ENCODE assay signal across 8 mouse cellular contexts in the genomic region with DNA sequence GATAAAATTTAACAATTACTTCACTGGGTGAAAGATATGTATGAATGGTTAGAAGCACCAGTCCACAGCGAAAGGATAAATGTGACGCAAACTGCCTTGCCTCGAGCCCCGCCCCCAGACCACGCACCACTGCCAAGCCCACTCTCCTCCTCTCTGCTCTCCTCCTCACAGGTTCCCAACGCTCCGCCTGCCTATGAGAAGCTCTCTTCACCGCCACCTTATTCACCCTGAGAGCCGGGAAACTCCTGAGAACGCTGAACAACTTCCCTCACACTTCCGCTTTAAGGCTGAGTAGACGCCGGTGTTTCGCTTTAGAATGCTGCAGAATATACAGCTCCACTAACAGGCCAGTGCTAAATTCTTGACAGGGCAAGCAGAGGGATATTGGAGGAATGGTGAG. TPM values are rescaled to one million over a fixed set of nuclear protein-coding genes. Genes with fewer than 3 reads are reported as not detected.
DNase-seq lines count a peak whose midpoint lies in the region; ATAC-seq lines count a peak whose summit lies in the region.

No protein-coding gene starts in this region.

- 36% methylated on average over 14 of the region's 14 CpGs for WGBS in kidney, embryonic 16.5 days
- WGBS in limb, embryonic 13.5 days = 54% methylated on average over 14 of the region's 14 CpGs
- 68% methylated on average over 14 of the region's 14 CpGs for whole genome bisulfite sequencing in neural tube, embryonic 13.5 days

- no peaks in the 10 kb centered on the region for H3K4me1 ChIP-seq in kidney, embryonic 16.5 days (ENCODE audit: insufficient read depth, low read length)
- H3K4me1 ChIP-seq in limb, embryonic 13.5 days = no peaks in the 10 kb centered on the region
- H3K4me1 ChIP-seq in neural tube, embryonic 13.5 days (replicated peaks) = no peaks in the 10 kb centered on the region

- H3K9ac ChIP-seq in kidney, embryonic 16.5 days (replicated peaks; ENCODE audit: low read length) = peak overlapping the region; percentile 39; the same call in 1 of the 2 replicates
- no peak overlapping the region for H3K9ac ChIP-seq in limb, embryonic 13.5 days
- H3K9ac ChIP-seq in neural tube, embryonic 13.5 days = no peak overlapping the region

- peak overlapping the region; percentile 48 for H3K4me2 ChIP-seq in kidney, embryonic 16.5 days (replicated peaks; ENCODE audit: low read depth, low read length)
- H3K4me2 ChIP-seq in limb, embryonic 13.5 days (replicated peaks) = peak overlapping the region; percentile 44
- peak overlapping the region; percentile 18; the same call in 1 of the 2 replicates for H3K4me2 ChIP-seq in neural tube, embryonic 13.5 days

- no peaks in the 10 kb centered on the region for H3K27me3 ChIP-seq in kidney, embryonic 16.5 days (ENCODE audit: insufficient read depth, low read length)
- H3K27me3 ChIP-seq in limb, embryonic 13.5 days = no peaks in the 10 kb centered on the region
- H3K27me3 ChIP-seq in neural tube, embryonic 13.5 days = no peaks in the 10 kb centered on the region

- peak; percentile 19; the same call in 1 of the 2 replicates for ATAC-seq in kidney, embryonic 16.5 days (ENCODE audit: low FRiP score, low TSS enrichment)
- ATAC-seq in limb, embryonic 13.5 days (ENCODE audit: low FRiP score, low read depth) = no peak
- ATAC-seq in neural tube, embryonic 13.5 days (ENCODE audit: low read depth) = no peak

- no peaks in the 10 kb centered on the region for H3K36me3 ChIP-seq in kidney, embryonic 16.5 days (ENCODE audit: insufficient read depth, low read length)
- no peaks in the 10 kb centered on the region for H3K36me3 ChIP-seq in limb, embryonic 13.5 days
- H3K36me3 ChIP-seq in neural tube, embryonic 13.5 days = no peaks in the 10 kb centered on the region

- no peak for DNase-seq in kidney, adult 9 months
- peak; percentile 28 for DNase-seq in brain, adult 2 months (ENCODE audit: low read depth, low spot score)
- DNase-seq in retina, embryonic 14.5 days (ENCODE audit: low spot score) = no peak
- DNase-seq in embryo, embryonic 11 days = no peak
- no peak for DNase-seq in layer of hippocampus, postnatal 25 days (ENCODE audit: extremely low spot score in 1 of 2, low spot score in 1 of 2)

- no peaks in the 10 kb centered on the region for H3K9me3 ChIP-seq in kidney, embryonic 16.5 days (ENCODE audit: low read length)
- H3K9me3 ChIP-seq in limb, embryonic 13.5 days = no peaks in the 10 kb centered on the region
- H3K9me3 ChIP-seq in neural tube, embryonic 13.5 days = no peaks in the 10 kb centered on the region

- peak overlapping the region; percentile 35 for H3K4me3 ChIP-seq in kidney, embryonic 16.5 days (ENCODE audit: low read length)
- H3K4me3 ChIP-seq in limb, embryonic 13.5 days = no peak overlapping the region; the same call in 1 of the 2 replicates
- H3K4me3 ChIP-seq in neural tube, embryonic 13.5 days = no peak overlapping the region

- H3K27ac ChIP-seq in kidney, embryonic 16.5 days (ENCODE audit: low read length) = no peak overlapping the region
- H3K27ac ChIP-seq in limb, embryonic 13.5 days = no peak overlapping the region
- no peak overlapping the region for H3K27ac ChIP-seq in neural tube, embryonic 13.5 days (replicated peaks)

RNA-seq across cellular contexts. Expression of a gene that starts 10.4 kb away (rescaled TPM):
- polyA plus RNA-seq in kidney, embryonic 16.5 days (2015; fragmentation: Nextera tagmentation; extraction: Ambion mirVana) = not detected in 2 replicates
- 0.32 and 0.43 TPM in 2 replicates for polyA plus RNA-seq in limb, embryonic 13.5 days (2015; fragmentation: Nextera tagmentation; extraction: Ambion mirVana)
- not detected in 2 replicates for polyA plus RNA-seq in neural tube, embryonic 13.5 days (2015; fragmentation: Nextera tagmentation; extraction: Ambion mirVana)
- total RNA-seq in layer of hippocampus, postnatal 25 days (2021) = under 1 TPM in 1 of 2 experiments, not detected in 1; 0.62 TPM

RNA-seq across cellular contexts. Expression of a gene that starts 59.8 kb away (rescaled TPM):
- 24.8 and 25.1 TPM in 2 replicates for polyA plus RNA-seq in kidney, embryonic 16.5 days (2015; fragmentation: Nextera tagmentation; extraction: Ambion mirVana)
- 13.4 and 13.9 TPM in 2 replicates for polyA plus RNA-seq in limb, embryonic 13.5 days (2015; fragmentation: Nextera tagmentation; extraction: Ambion mirVana)
- 10.8 and 11.2 TPM in 2 replicates for polyA plus RNA-seq in neural tube, embryonic 13.5 days (2015; fragmentation: Nextera tagmentation; extraction: Ambion mirVana)
- 10 to 100 TPM; 56.1 to 59.3 TPM for total RNA-seq in layer of hippocampus, postnatal 25 days (2021)
